Mouse (Mus musculus): ENCODE data around the gene Ifna1.
A peak's percentile ranks its signal among the peaks of the same experiment; 100 is the strongest.

Gene Ifna1

DNA sequence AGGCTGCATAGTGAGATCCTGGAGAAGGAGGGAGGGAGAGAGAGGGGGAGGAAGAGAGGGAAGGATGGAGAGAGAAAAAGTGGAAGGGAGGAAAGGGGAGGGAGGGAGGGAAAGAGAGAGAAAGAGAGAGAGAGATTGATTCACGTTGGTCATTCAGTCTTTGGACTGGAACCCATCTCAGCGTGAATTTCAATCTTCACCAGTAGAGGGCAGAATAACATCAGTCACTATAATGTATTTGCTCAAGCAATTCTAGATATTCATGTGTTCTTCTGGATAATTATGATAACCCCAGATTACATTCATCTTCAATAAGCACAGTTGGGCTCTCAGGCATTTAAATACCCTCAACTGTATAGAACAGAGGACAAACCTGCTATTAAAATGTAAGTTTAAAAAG lies 22.8 kb downstream of the Ifna1 start:
- DNase-seq (ENCODE audit: low read depth, low spot score) = peak; percentile 52

DNA sequence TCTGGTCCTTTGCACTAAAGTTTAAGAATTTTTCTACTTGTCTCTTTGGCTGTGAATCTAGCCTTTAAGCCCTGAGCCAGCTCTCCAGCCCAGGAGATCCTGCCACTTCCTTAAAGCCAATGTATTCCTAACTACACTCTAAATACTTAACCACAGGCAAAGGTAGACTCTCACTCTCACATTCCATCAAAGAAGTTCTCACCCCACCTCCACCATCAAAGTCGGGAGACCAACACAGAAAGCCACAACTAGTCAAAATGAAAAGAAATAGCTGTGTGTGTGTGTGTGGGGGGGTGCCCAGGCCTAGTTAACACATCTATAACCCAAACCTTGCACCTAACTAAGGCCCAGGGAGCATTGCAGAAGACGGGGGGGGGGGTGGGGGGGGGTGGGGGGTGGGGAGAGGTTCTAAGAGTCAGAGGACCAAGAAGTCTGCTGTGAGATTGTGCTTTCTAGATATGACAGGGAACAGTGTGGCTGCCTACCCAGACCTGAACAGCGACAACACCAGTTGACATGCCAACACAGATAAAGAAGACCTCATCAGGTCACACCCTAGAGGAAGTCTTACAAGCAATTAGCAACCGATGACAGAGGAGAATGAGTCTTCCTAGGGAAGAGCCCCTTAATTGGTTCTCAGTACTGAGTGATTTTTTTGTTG lies 25.7 kb downstream of the Ifna1 start:
- no peak for DNase-seq (ENCODE audit: low read depth, low spot score)

DNA sequence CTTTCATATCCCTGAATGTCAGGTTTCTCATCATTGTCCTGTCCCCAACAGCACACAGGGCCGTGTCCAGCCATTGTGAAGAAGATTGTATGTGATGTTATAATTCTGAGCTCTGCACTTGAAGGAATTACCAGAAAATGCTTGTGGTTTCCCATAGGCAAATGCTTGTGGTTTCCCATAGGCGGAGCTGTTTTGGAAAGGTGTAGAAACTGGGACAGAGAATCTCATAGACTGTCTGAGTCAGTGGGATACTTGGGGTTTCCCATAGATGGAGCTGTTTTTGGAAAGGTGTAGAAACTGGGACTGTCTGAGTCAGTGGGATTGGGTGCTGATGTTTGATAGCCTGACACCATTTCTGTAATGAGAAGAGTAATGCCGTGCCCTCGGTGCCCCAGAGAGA lies 26.6 kb downstream of the Ifna1 start:
- DNase-seq (ENCODE audit: low read depth, low spot score) = no peak

DNA sequence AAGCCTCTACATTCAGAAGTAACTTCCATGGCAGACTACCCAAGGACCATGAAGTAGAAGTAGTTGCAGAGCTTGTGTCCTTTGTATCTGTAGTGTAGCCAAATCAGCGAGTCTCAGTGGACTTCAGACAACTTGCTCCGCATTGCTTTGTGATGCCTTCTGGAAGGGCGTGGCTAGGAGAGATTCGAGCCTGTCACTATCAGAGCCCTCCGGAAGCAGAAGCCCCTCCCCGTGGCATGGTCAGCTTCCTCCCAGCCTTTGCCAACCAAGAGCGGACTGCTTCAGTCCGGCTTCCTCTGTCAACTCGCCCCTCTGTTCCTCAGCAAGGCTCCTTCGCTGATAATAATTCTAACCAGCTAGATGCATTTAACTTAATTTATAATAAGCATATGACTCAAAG lies 28.4 kb downstream of the Ifna1 start:
- no peak for DNase-seq (ENCODE audit: low read depth, low spot score)

DNA sequence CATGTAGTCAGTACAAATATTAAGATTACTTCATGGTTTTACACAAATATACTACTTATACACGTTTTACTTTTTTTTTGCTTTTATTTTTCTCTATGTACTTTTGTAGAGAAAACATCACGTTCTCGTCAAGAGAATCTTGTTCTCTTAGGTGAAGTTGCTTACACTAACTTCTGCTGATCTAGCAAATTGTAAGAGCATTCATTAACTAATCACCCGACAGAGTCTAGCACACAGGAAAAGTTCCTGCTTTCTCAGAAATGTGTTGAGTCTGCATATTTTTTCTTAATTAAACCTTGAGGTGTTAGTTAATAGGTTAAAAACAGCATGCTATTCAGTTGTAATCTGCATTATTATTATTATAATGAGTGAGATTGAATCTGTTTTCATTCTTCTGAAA lies 28.9 kb downstream of the Ifna1 start:
- no peak for DNase-seq (ENCODE audit: low read depth, low spot score)

DNA sequence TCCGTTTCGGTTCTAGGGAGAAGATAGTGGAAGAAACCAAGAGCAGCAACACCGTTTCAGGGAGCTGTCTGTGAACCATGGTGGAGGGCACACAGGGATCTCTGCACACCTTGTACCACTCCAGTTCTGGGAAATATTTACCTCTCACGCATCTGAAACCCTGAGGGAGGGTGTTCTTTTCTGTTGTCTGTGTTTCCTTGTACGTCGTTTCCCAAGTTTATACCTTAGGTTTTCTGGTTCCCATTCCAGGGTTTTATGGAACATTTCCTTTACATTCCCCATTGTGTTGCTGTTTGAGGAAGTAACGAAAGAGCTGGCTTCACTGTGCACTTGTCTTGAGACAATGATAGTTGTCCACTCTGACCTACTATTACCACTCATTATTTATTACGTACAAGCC lies 30.2 kb downstream of the Ifna1 start, which contains the start of gene Ifne:
Ifne (minus strand) TSS at position 101 of the 400 bp plus-strand sequence.
- DNase-seq (ENCODE audit: low read depth, low spot score) = no peak

DNA sequence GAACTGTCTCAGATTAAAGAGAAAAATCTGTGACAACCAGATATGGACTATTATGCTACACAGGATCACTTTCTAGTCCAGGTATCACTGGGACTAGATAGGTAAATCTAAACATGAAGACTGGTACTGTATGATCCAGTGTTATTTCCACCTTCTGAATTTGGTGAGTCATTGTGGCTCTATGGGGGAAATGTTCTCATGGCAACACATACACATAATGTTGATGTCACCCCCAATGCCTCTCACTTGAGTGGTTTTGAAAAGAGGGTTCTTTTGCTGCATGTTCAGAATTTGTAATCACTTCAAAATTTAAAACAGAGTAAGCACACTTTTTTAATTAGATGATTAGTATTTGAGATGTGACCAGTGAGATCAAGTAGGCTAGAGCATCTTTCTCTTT lies 38.3 kb downstream of the Ifna1 start:
- DNase-seq (ENCODE audit: low read depth, low spot score) = no peak

DNA sequence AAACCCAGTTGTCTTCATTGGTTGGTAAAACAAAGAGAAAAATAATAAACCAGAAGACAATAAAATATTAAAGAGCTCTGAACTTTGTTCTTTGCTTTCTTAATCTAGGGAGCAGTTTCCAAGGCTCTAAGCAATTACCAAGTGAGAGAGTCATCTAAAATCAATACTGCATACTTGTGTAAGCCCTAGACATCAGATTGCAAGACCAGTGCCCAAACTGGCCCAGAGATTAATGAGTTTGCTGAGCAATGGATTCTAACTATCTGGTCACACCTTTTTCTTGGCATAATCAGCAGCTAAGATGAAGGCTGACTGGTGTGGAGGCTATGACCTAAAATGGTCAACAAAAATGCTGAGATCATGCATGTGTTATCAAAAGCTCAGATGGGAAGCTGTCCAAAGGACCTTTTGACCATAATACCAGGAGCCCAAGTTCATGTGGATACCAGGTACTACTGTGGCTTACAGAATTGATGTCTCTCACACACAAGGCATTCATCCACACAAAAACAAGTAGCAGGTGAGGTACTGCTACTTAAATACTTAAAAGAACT lies 43.4 kb downstream of the Ifna1 start:
- no peak for DNase-seq (ENCODE audit: low read depth, low spot score)

Data from brain, adult 2 months (tissue).